Mouse (Mus musculus) limb, embryonic 15.5 days (tissue): ENCODE results near the gene Wtap. TPM values are rescaled to one million over a fixed set of nuclear protein-coding genes. Genes with fewer than 3 reads are reported as not detected.
A peak's percentile ranks its signal among the peaks of the same experiment; 100 is the strongest.
"Not testable (repeated sequence)": the region's sequence is repeated elsewhere in the genome, so short reads cannot be mapped to it uniquely, and the experiment has no call there.

ENCODE experiments used
- ATAC-seq: fragments of 200-750 bp; cut with Nextera tagmentation; 2 replicates; pipeline ENCODE4 v1.8.0; 2017; ENCODE audit warnings: low read depth, moderate TSS enrichment; ENCODE audit not compliant: insufficient number of reproducible peaks, low FRiP score, low TSS enrichment
- H3K27ac ChIP-seq: fragments of 300-500 bp; sonication (generic); 2 replicates; pipeline ENCODE4 v1.5.1; 2015; ENCODE audit warnings: moderate library complexity, mild to moderate bottlenecking, inconsistent platforms
- H3K27me3 ChIP-seq: fragments of 300-500 bp; sonication (generic); 2 replicates; pipeline ENCODE4 v1.6.1; 2015; ENCODE audit warnings: inconsistent platforms
- H3K36me3 ChIP-seq: fragments of 300-500 bp; sonication (generic); 2 replicates; pipeline ENCODE4 v1.6.1; 2015; ENCODE audit warnings: inconsistent platforms
- H3K4me1 ChIP-seq: fragments of 300-500 bp; sonication (generic); 2 replicates; pipeline ENCODE4 v1.6.1; 2015; ENCODE audit warnings: inconsistent platforms
- H3K4me2 ChIP-seq: fragments of 300-500 bp; sonication (generic); 2 replicates; pipeline ENCODE4 v1.6.1; 2015; ENCODE audit warnings: mild to moderate bottlenecking, inconsistent platforms
- H3K4me3 ChIP-seq: fragments of 300-500 bp; sonication (generic); 2 replicates; pipeline ENCODE4 v1.5.1; 2015; ENCODE audit warnings: mild to moderate bottlenecking, inconsistent platforms
- H3K9ac ChIP-seq: fragments of 300-500 bp; sonication (generic); 2 replicates; pipeline ENCODE4 v1.6.1; 2015; ENCODE audit warnings: inconsistent platforms
- H3K9me3 ChIP-seq: fragments of 300-500 bp; sonication (generic); 2 replicates; pipeline ENCODE4 v1.6.1; 2016; ENCODE audit warnings: inconsistent platforms
- WGBS: fragments of 180-500 bp; shearing (Covaris S2); methylation state at CpG from one replicate; pipeline ENCODE4 v1.1.7; 2015; 5-methylcytosine and 5-hydroxymethylcytosine counted together
- polyA plus RNA-seq: library from polyadenylated mRNA; unstranded; fragments of >200 nt; fragmentation: Nextera tagmentation; extraction: Ambion mirVana; gene quantifications from 2 replicates; pipeline ENCODE4 v1.2.1, GENCODE M21; 2015

Gene Wtap
- 106 and 124 TPM in 2 replicates for polyA plus RNA-seq

DNA sequence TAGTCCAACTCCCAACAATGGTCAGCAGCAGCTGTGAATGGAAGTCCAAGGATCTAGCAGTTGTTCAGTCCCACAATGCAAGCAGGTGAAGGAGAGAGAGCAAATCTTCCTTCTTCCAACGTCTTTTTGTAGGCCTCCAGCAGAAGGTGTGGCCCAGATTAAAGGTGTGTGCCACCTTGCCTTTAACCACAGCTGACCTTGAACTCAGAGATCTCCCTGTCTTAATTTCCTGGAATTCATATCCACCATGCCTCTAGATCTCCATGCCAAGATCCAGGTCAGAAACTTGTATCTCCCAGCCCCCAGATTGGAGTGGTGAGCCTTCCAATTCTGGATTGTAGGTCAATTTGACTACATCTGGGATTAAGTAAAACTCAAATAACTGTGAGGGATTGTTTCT, at the start of gene Wtap:
Wtap (minus strand) TSS at position 101 of the 400 bp plus-strand sequence.
- peak within 1 kb of the TSS; percentile 52 for H3K4me2 ChIP-seq
- peak within 1 kb of the TSS; percentile 100 for H3K4me3 ChIP-seq
- no peaks in the 10 kb centered on the region for H3K27me3 ChIP-seq
- H3K9me3 ChIP-seq = no peaks in the 10 kb centered on the region
- ATAC-seq = no peak
- WGBS = 65% methylated on average over 1 of the region's 1 CpGs
- H3K27ac ChIP-seq = peak within 1 kb of the TSS; percentile 100
- H3K9ac ChIP-seq = peak within 1 kb of the TSS; percentile 100; the same call in 1 of the 2 replicates
- no peaks in the 10 kb centered on the region for H3K36me3 ChIP-seq
- peaks cover 6% of the 10 kb centered on the region for H3K4me1 ChIP-seq

DNA sequence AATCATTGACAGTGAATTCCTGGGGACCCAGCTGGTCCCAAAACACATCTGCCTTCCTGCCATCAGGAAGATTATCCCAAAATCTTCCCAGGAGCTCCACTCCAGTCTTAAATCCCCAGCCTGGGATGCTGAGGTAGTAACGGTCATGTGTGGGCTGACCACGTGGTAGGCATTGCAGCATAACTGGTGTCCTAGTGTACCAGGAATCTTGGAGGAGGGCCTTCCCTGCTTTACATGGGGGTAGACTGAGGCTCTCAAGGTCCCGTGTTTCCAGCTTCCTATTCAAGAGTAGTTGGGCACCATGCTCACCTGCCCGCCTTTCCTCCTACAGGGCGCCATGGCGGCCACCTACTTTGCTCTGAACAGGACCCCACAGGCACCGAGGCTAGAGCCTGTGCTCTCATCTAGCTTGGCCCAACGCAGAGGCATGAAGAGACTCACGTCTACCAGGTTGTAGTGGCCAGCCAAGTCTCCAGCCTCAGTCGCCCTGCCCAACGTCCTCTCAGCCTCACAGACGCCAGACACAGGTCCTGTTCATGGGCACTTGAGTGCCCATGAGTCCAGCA, 42.7 kb upstream of the Wtap start:
- not testable (repeated sequence) for H3K27me3 ChIP-seq
- peak; percentile 63 for ATAC-seq
- WGBS = 83% methylated on average over 4 of the region's 12 CpGs

DNA sequence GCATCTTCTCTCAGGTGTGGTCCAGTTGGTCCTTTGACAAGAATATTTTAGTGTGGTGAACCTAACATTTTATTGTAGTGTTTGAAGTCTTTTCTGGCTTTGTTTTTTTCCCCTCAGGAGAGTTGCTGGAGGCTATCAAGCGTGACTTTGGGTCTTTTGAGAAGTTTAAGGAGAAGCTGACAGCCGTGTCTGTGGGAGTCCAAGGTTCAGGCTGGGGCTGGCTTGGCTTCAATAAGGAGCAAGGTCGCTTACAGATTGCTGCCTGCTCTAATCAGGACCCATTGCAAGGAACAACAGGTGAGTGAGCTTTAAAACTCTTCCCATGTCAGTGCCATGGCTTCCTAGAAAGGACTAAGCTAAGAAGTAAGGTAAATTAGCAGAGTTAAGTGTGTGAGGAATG, 19.3 kb upstream of the Wtap start:
- Histone ChIP-seq H3K36me3 (peaks cover 45% of the 10 kb centered on the region), H3K27me3 (no peaks in the 10 kb centered on the region), H3K9ac (no peak overlapping the region), H3K9me3 (no peaks in the 10 kb centered on the region), H3K4me3 (no peak overlapping the region), H3K4me1 (peaks cover 6% of the 10 kb centered on the region), H3K27ac (no peak overlapping the region), H3K4me2 (no peak overlapping the region)
- no peak for ATAC-seq
- 79% methylated on average over 3 of the region's 3 CpGs for WGBS

More for the DNA sequence above, 42.7 kb upstream of the Wtap start:
- H3K4me2 ChIP-seq, H3K9me3 ChIP-seq, H3K36me3 ChIP-seq, H3K4me1 ChIP-seq, H3K27ac ChIP-seq, H3K9ac ChIP-seq, H3K4me3 ChIP-seq: not testable (repeated sequence)

DNA sequence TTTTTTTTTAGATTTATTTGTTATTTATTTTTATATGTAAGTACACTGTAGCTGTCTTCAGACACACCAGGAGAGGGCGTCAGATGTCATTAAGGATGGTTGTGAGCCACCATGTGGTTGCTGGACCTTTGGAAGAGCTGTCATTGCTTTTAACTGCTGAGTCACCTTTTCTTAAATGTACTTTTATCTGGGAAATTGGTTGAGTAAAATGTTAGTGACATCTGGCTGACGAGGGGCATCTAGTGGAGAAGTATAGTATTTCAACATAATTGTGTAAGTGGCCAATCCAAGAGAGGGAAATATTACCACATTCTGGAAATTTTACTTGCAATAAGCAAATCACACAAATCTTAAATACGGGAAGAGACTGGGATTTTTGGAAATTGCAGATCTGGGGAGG, 15.9 kb upstream of the Wtap start:
- ATAC-seq = no peak
- Histone ChIP-seq H3K9ac (no peak overlapping the region), H3K36me3 (peaks cover 31% of the 10 kb centered on the region), H3K4me3 (no peak overlapping the region), H3K4me2 (no peak overlapping the region), H3K27me3 (no peaks in the 10 kb centered on the region), H3K4me1 (peaks cover 10% of the 10 kb centered on the region), H3K9me3 (no peaks in the 10 kb centered on the region), H3K27ac (no peak overlapping the region)
- WGBS = 18% methylated on average over 3 of the region's 3 CpGs

DNA sequence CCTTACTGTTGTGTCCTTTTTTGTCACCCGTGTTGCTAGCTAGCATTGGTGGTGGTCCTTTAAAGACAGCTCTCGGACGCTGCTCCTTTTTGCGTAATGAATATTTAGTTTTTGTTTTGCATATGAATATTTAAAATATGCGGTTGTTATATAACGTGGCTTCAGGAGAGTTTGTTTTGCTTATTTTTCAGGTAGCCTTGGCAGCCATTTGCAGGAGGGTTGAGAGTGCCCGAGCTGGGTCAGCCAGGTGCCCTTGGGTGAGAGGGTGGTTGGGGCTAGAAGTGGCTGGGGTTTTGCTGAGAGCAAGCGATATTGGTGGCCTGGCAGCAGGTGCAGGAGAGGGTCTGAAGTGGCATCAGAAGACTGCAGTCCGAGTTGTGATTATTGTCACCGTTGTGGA, 14.6 kb upstream of the Wtap start:
- Histone ChIP-seq H3K4me2 (peak overlapping the region; percentile 71), H3K4me1 (peaks cover 10% of the 10 kb centered on the region), H3K27me3 (no peaks in the 10 kb centered on the region), H3K27ac (peak overlapping the region; percentile 89), H3K9me3 (no peaks in the 10 kb centered on the region), H3K9ac (peak overlapping the region; percentile 58), H3K36me3 (peaks cover 20% of the 10 kb centered on the region), H3K4me3 (peak overlapping the region; percentile 91)
- no peak for ATAC-seq
- 7% methylated on average over 10 of the region's 10 CpGs for WGBS

DNA sequence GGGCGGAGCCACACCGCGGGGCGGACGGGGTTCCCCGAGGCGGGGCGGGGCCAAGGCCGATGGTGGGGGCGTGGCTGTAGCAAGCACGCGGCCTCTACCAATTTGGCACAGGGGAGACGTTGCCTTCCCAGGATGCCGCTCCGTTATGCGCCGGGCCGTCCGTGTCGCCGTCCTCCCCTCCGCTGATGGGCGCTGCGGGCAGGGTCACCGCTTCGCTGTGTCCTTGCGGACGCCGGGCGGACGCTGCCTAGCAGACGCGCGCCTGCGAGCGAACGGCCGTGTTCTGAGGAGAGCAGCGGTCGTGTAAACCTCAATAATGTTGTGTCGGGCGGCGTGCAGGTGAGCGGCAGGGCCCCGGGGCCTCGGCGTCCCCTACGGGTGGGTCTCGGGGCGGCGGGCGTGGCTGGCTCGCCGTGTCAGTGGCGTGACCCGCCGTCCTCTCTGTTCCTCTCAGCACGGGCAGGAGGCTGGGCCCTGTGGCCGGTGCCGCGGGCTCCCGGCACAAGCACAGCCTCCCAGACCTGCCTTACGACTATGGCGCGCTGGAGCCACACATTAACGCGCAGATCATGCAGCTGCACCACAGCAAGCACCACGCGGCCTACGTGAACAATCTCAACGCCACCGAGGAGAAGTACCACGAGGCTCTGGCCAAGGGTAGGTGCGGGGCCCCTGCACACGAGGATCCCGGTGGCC, 13.9 kb upstream of the Wtap start:
- Histone ChIP-seq H3K4me1 (peaks cover 10% of the 10 kb centered on the region), H3K4me2 (peak overlapping the region; percentile 71), H3K36me3 (peaks cover 14% of the 10 kb centered on the region; the same call in 1 of the 2 replicates), H3K4me3 (peak overlapping the region; percentile 91), H3K9me3 (no peaks in the 10 kb centered on the region), H3K27ac (peak overlapping the region; percentile 89), H3K9ac (peak overlapping the region; percentile 58), H3K27me3 (no peaks in the 10 kb centered on the region)
- ATAC-seq = peak; percentile 96
- under 1% methylated on average over 75 of the region's 76 CpGs for WGBS

DNA sequence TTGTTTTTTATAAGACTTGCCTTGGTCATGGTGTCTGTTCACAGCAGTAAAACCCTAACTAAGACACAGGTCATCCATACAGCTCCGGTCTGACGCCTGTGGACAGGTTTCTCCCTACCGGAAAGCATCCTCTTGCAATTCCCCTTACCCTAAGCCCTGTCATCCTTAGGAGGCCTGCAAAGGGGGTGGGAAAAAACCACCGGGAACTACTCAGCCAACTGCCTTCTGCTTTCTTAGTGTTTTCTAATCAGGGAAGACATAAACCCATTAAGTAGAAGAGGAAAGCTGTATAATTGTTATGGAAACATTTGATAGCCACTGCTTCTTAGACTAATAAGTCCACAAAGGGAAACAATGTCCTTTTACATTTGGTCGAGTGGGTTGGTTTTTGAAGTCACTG, 13.0 kb upstream of the Wtap start:
- no peak for ATAC-seq
- WGBS = 51% methylated on average over 5 of the region's 5 CpGs
- H3K27ac ChIP-seq = peak overlapping the region; percentile 69; the same call in 1 of the 2 replicates
- peaks cover 5% of the 10 kb centered on the region; the same call in 1 of the 2 replicates for H3K36me3 ChIP-seq
- peak overlapping the region; percentile 91 for H3K4me3 ChIP-seq
- H3K4me2 ChIP-seq = peak overlapping the region; percentile 71
- no peaks in the 10 kb centered on the region for H3K9me3 ChIP-seq
- H3K4me1 ChIP-seq = peaks cover 10% of the 10 kb centered on the region
- H3K9ac ChIP-seq = no peak overlapping the region
- no peaks in the 10 kb centered on the region for H3K27me3 ChIP-seq

DNA sequence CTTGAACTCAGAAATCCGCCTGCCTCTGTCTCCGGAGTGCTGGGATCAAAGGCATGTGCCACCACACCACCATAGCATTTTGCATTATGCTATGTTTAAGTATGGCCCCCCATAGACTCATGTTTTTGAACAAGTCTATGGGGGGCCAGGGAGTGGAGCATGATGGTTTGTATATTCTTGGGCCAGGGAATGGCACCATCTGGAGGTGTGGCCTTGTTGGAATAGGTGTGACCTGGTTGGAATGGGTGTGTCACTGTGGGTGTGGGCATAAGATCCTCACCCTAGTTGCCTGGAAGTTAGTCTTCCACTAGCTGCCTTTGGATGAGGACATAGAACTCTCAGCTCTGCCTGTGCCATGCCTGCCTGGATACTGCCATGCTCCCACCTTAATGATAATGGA, 12.6 kb upstream of the Wtap start, which contains the start of gene Sod2:
Sod2 (plus strand) TSS at position 301 of the 400 bp plus-strand sequence.
- Histone ChIP-seq H3K4me2 (peak within 1 kb of the TSS; percentile 71), H3K9ac (peak within 1 kb of the TSS; percentile 58), H3K4me1 (peaks cover 10% of the 10 kb centered on the region), H3K27ac (peak within 1 kb of the TSS; percentile 69), H3K4me3 (peak within 1 kb of the TSS; percentile 91)
- not testable (repeated sequence) for ATAC-seq, H3K9me3 ChIP-seq, H3K27me3 ChIP-seq, H3K36me3 ChIP-seq
- 93% methylated on average over 2 of the region's 2 CpGs for WGBS

DNA sequence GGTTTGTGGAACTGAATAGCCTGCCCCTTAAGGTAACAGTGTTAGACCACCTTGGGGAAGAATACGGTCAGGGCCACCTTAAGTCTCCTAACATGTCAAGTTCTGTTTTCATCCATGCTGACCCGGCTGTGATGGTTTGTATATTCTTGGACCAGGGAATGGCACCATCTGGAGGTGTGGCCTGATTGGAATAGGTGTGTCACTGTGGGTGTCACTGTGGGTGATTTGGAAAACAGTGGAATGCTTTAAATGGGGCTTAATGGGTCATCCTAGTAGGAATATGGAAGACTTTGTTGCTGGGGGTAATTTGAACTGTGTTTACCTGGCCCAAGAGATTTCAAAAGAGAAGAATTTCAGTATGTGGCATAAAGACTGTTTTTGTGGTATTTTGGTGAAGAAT, 10.5 kb upstream of the Wtap start:
- H3K9me3 ChIP-seq, H3K9ac ChIP-seq: not testable (repeated sequence)
- WGBS = 68% methylated on average over 2 of the region's 2 CpGs

DNA sequence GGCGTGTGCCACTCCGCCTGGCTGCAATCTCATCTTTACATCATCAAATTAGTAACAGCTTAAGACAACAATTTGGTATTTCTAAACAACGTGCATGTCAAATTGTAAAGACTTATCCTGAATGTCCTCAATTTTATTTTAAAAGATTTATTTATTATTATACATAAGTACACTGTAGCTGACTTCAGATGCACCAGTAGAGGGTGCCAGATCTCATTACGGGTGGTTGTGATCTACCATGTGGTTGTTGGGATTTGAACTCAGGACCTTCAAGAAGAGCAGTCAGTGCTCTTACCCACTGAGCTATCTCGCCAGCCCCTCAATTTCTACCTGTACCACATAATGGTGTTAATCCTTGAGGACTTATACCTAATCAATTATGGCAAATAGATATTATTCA, 8.3 kb upstream of the Wtap start:
- 89% methylated on average over 5 of the region's 5 CpGs for WGBS
- not testable (repeated sequence) for H3K36me3 ChIP-seq, H3K4me3 ChIP-seq, H3K9me3 ChIP-seq, H3K27ac ChIP-seq, H3K4me2 ChIP-seq, H3K9ac ChIP-seq, ATAC-seq, H3K27me3 ChIP-seq, H3K4me1 ChIP-seq

More for the DNA sequence above, 10.5 kb upstream of the Wtap start:
- not testable (repeated sequence) for H3K4me3 ChIP-seq, H3K27ac ChIP-seq, H3K4me2 ChIP-seq, H3K27me3 ChIP-seq, H3K36me3 ChIP-seq, ATAC-seq
- peaks cover 10% of the 10 kb centered on the region for H3K4me1 ChIP-seq

DNA sequence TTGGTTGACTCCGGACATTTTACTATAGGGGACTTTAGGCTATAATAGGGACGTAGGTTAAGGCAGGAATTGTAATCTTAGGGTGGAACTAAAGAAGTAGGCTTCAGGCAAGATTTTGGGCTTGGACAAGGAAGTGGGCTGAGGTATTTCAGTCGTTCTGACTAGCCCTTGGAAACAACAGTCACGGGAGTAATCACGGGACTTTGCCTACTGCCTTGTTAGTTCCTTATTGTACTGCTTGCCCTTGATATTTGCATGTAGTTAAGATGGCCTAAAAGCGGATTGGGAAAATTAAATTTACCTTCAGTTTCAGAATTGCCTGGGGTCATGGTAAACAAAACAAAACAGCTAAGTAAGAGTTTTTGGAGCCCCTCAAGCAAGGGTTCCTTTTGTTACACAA, 5.1 kb upstream of the Wtap start:
- ATAC-seq = no peak
- H3K27ac ChIP-seq = no peak overlapping the region
- H3K4me1 ChIP-seq = no peaks in the 10 kb centered on the region
- no peak overlapping the region for H3K4me2 ChIP-seq
- 78% methylated on average over 6 of the region's 6 CpGs for WGBS
- H3K9me3 ChIP-seq = no peaks in the 10 kb centered on the region
- no peaks in the 10 kb centered on the region for H3K36me3 ChIP-seq
- H3K9ac ChIP-seq = no peak overlapping the region
- H3K4me3 ChIP-seq = no peak overlapping the region
- H3K27me3 ChIP-seq = no peaks in the 10 kb centered on the region

DNA sequence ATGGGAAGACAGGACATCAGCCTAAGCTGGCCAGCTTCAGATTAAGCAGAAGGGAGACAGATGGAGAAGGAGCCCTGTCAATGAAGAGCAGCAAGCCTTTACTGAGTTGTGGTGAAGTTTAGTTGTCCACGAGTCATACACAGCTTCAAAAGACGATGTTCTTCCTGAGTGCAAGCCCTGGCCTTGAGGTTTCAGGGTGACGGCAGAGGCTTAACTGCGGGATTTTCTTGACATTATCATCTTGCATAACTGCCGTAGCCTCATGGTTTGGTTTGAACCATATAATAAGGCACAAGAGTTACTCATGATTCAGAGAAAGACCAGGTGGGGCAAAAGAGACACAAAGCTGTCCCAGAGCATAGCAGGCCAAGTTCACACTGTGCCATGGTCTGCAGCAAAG, 3.9 kb upstream of the Wtap start:
- peaks cover 2% of the 10 kb centered on the region; the same call in 1 of the 2 replicates for H3K4me1 ChIP-seq
- ATAC-seq = no peak
- H3K9ac ChIP-seq = no peak overlapping the region
- H3K36me3 ChIP-seq = no peaks in the 10 kb centered on the region
- WGBS = 86% methylated on average over 5 of the region's 5 CpGs
- H3K4me3 ChIP-seq = no peak overlapping the region
- H3K4me2 ChIP-seq = no peak overlapping the region
- no peaks in the 10 kb centered on the region for H3K9me3 ChIP-seq
- H3K27me3 ChIP-seq = no peaks in the 10 kb centered on the region
- H3K27ac ChIP-seq = no peak overlapping the region
